Mouse (Mus musculus): ENCODE measurements around the gene Dctn3. TPM values are rescaled to one million over a fixed set of nuclear protein-coding genes. Genes with fewer than 3 reads are reported as not detected.
"Not testable (repeated sequence)": the region's sequence is repeated elsewhere in the genome, so short reads cannot be mapped to it uniquely, and the experiment has no call there.

Dctn3 gene
- polyA plus RNA-seq, 1 experiment from 2014 or later: 313 TPM

DNA sequence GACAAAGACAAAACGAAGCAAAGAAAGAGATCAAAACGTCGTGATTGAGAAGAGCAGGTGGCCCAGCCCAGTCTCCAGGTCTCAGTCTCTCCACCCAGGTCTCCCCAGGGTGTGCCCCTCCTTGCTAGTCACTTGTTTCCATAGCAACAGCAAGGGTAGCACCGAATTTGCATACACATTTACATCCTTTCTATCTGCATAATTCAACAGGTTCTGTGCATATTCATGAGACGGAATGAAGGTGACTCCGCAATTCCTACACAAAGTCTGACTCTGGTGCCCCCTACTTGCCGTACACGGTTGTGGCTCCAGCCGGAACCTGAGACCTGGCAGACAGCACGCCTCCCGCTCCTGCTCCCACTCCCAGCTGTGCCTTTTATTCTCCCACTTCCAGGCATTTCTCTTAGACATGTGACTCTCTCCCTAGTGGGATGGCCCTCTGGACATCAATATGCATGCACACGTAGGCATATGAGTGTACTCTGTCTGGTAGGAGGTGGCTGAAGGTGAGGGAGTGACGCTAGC, 15.9 kb downstream of the Dctn3 start:
- Histone ChIP-seq H3K27me3 (ENCODE audit: control insufficient read depth, insufficient read depth, low read depth, low read length) (no peaks in the 10 kb centered on the region), H3K4me1 (ENCODE audit: control insufficient read depth, insufficient read depth, low read length) (peaks cover 32% of the 10 kb centered on the region), H3K9me3 (replicated peaks; ENCODE audit: control insufficient read depth, low read length, poor library complexity, severe bottlenecking) (no peaks in the 10 kb centered on the region), H3K9ac (ENCODE audit: low read depth, low read length) (0 out of 2 replicates have a peak overlapping the region, but pooled peaks have one; percentile 15), H3K27ac (ENCODE audit: low read length) (peak overlapping the region; percentile 62), H3K4me3 (ENCODE audit: low read depth, low read length) (no peak overlapping the region), H3K36me3 (ENCODE audit: control insufficient read depth, insufficient read depth, low read length) (no peaks in the 10 kb centered on the region), H3K4me2 (ENCODE audit: low read length) (peak overlapping the region; percentile 21)
- peak; percentile 81 for ATAC-seq
- 1% methylated on average over 13 of the region's 13 CpGs for WGBS

DNA sequence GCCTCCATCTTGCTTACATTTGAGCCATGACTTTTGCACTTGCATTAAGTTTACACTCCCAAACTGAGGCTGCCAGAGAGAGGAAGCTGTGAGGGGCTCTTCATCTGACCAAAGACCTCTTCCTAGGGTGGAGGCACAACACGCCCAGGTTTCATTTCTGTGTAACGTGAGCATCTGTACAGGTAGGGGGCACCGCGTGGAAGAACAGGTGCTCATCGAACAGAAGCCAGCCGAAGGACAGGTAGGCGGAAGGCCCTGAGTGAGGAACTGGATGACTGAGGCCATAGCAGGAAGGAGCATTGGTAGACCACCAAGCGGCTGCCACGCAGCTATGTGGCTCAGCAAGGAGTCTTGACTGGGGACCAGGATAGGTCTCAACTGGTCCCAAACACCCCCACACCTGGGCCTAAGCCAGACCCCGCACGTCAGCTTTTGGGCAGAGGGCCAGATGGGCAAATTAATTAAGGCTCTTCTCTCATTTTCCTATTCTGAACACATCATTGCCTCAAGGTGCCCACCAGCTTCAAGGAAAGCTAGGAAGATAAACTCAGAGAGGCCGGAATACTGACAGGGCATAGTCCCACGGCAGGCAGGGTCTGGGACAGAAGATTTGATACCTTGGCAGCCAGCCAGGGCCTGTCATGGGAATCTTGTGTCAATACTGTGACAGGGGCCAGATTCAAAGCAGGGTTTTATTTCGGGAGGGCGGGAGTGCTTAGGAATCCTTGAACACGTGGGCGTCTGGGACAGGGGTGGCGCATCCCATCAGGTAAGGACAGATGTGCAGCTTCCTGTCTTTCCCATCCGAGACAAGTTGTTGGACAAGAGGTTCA, 16.8 kb downstream of the Dctn3 start:
- 50% methylated on average over 19 of the region's 19 CpGs for WGBS

DNA sequence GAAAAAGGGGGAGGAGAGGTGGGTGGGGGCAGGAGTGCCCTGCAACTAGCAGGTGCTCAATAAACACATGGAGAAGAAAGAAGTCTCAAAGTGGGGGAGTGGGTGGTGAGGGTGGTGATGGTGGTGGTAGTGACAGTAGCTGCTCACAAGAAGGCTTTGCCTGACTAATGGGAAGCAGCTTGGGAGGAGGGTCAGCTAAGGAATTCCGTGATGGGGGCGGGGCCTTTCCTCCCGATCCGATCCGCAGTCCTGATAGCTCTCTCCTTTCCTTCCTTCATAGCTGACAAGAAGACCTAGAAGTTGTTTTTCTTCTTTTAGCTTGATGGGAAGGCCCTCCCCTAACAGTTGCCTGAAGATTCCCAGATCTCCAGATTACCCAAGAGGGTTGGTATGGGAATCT, 18.3 kb downstream of the Dctn3 start:
- Histone ChIP-seq H3K4me3 (ENCODE audit: low read depth, low read length) (no peak overlapping the region), H3K4me1 (ENCODE audit: control insufficient read depth, insufficient read depth, low read length) (peaks cover 23% of the 10 kb centered on the region), H3K4me2 (ENCODE audit: low read length) (no peak overlapping the region), H3K9ac (ENCODE audit: low read depth, low read length) (no peak overlapping the region), H3K9me3 (replicated peaks; ENCODE audit: control insufficient read depth, low read length, poor library complexity, severe bottlenecking) (no peaks in the 10 kb centered on the region), H3K36me3 (ENCODE audit: control insufficient read depth, insufficient read depth, low read length) (no peaks in the 10 kb centered on the region), H3K27me3 (ENCODE audit: control insufficient read depth, insufficient read depth, low read depth, low read length) (no peaks in the 10 kb centered on the region), H3K27ac (ENCODE audit: low read length) (no peak overlapping the region)
- ATAC-seq: no peak
- WGBS: 14% methylated on average over 5 of the region's 5 CpGs

More for the DNA sequence above, 16.8 kb downstream of the Dctn3 start:
- Histone ChIP-seq H3K27me3 (ENCODE audit: control insufficient read depth, insufficient read depth, low read depth, low read length) (no peaks in the 10 kb centered on the region), H3K36me3 (ENCODE audit: control insufficient read depth, insufficient read depth, low read length) (no peaks in the 10 kb centered on the region), H3K9ac (ENCODE audit: low read depth, low read length) (peak overlapping the region; percentile 42; the same call in 1 of the 2 replicates), H3K4me3 (ENCODE audit: low read depth, low read length) (no peak overlapping the region), H3K4me2 (ENCODE audit: low read length) (peak overlapping the region; percentile 21; the same call in 1 of the 2 replicates), H3K4me1 (ENCODE audit: control insufficient read depth, insufficient read depth, low read length) (peaks cover 23% of the 10 kb centered on the region), H3K9me3 (replicated peaks; ENCODE audit: control insufficient read depth, low read length, poor library complexity, severe bottlenecking) (no peaks in the 10 kb centered on the region), H3K27ac (ENCODE audit: low read length) (peak overlapping the region; percentile 58)
- ATAC-seq: peak; percentile 4; the same call in 1 of the 2 replicates

DNA sequence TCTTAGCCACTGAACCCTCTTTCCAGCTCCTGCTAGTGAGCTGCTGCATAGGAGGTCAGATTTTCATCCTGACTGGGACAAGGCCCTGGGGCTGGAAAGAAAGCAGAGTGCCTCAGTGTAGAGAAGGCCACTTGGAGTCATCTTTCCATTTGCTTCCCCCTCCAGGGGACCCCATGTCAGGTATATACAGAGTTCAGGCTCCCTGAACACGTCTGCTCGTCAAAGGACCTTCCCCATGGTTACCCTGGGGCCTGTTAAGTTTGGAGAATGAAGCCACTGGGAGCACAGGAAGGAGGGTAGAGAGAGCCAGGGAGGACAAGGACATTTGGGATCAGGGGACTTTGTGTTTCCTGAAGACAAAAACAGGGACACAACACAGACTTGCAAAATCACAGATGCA, 20.7 kb downstream of the Dctn3 start:
- H3K4me1 ChIP-seq (ENCODE audit: control insufficient read depth, insufficient read depth, low read length): peaks cover 14% of the 10 kb centered on the region
- 73% methylated on average over 2 of the region's 2 CpGs for WGBS
- H3K4me2 ChIP-seq (ENCODE audit: low read length); H3K27me3 ChIP-seq (ENCODE audit: control insufficient read depth, insufficient read depth, low read depth, low read length); ATAC-seq; H3K4me3 ChIP-seq (ENCODE audit: low read depth, low read length); H3K27ac ChIP-seq (ENCODE audit: low read length); H3K36me3 ChIP-seq (ENCODE audit: control insufficient read depth, insufficient read depth, low read length); H3K9ac ChIP-seq (ENCODE audit: low read depth, low read length); H3K9me3 ChIP-seq (replicated peaks; ENCODE audit: control insufficient read depth, low read length, poor library complexity, severe bottlenecking): not testable (repeated sequence)

DNA sequence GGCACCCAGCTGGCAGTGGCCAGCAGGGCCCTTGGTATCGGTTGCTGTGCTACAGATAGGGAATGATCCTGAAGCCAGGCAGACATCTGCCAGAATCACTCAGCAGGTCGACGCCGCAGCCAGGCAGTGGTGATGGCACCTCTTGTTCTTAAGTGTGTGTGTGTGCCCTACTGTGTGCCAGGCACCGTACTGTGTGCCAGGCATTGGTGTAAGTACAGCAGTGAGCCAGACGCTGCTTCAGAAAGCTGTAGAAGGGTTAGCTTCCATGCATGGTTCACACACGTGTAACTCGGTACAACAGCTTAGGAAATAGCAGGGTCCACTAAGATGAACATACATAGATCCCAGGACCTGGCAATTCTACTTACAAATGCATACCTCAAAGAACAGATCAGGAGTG, 22.7 kb downstream of the Dctn3 start:
- whole genome bisulfite sequencing: 88% methylated on average over 2 of the region's 8 CpGs
- H3K4me2 ChIP-seq (ENCODE audit: low read length); H3K27ac ChIP-seq (ENCODE audit: low read length); H3K36me3 ChIP-seq (ENCODE audit: control insufficient read depth, insufficient read depth, low read length); H3K4me1 ChIP-seq (ENCODE audit: control insufficient read depth, insufficient read depth, low read length); H3K9ac ChIP-seq (ENCODE audit: low read depth, low read length); H3K4me3 ChIP-seq (ENCODE audit: low read depth, low read length); H3K27me3 ChIP-seq (ENCODE audit: control insufficient read depth, insufficient read depth, low read depth, low read length); ATAC-seq; H3K9me3 ChIP-seq (replicated peaks; ENCODE audit: control insufficient read depth, low read length, poor library complexity, severe bottlenecking): not testable (repeated sequence)

DNA sequence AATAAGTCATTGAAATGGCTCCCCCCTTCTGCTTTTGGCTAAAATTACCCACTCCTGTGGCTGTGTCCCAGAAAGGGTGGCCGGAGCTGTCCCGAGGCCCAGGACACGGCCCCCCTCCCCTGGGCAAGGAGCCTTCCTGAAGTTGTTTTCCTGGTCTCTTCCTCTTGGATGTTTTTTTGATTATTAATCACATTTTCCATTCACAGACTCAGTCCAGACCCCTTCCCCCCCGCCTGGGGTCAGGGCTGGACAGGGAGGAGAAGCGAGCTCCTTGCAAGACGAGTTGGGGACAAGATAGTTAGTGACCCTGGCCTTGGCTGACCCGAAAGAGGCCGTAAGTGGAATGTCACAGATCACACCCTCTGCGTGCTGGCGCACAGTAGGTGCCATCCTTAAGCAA, 23.2 kb downstream of the Dctn3 start, which contains the start of gene Il11ra1:
Gene Il11ra1, plus strand, starts transcription at position 207 of the 400 bp plus-strand sequence.
- H3K4me3 ChIP-seq (ENCODE audit: low read depth, low read length); H3K4me2 ChIP-seq (ENCODE audit: low read length); ATAC-seq; H3K9ac ChIP-seq (ENCODE audit: low read depth, low read length); H3K36me3 ChIP-seq (ENCODE audit: control insufficient read depth, insufficient read depth, low read length); H3K4me1 ChIP-seq (ENCODE audit: control insufficient read depth, insufficient read depth, low read length); H3K9me3 ChIP-seq (replicated peaks; ENCODE audit: control insufficient read depth, low read length, poor library complexity, severe bottlenecking); H3K27me3 ChIP-seq (ENCODE audit: control insufficient read depth, insufficient read depth, low read depth, low read length); H3K27ac ChIP-seq (ENCODE audit: low read length): not testable (repeated sequence)
- 83% methylated on average over 9 of the region's 10 CpGs for WGBS

DNA sequence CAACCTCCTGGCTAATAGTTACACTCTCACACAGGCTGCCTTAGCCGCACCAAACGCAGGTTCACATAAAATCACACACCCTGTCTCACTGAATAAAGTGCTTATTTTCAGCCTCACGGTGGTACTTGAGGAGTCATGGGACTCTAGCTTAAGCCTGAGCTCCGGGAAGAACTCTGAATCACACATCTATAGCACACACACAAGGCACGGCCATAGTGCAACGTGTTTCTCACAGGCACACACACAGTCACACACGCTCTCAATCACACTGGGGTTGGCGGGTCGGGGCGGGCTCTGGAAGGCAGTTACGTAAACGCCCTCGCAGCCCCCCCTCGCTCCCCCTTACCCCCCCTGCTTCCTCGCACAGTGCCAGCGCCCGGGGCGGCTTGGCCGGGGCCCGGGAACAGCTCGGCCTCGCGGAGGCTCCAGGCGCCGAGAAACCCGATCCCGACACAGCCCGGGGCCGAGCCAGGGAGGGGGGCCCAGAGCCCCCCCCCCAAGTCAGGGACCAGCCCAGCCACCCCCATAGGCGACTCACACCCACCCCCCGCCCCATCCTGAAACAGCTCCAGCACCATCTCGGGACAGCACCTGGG, 24.5 kb downstream of the Dctn3 start:
- 4% methylated on average over 22 of the region's 32 CpGs for WGBS
- peak overlapping the region; percentile 21; the same call in 1 of the 2 replicates for H3K4me2 ChIP-seq (ENCODE audit: low read length)
- not testable (repeated sequence) for H3K9ac ChIP-seq (ENCODE audit: low read depth, low read length); H3K36me3 ChIP-seq (ENCODE audit: control insufficient read depth, insufficient read depth, low read length); H3K27me3 ChIP-seq (ENCODE audit: control insufficient read depth, insufficient read depth, low read depth, low read length); H3K4me3 ChIP-seq (ENCODE audit: low read depth, low read length); ATAC-seq; H3K4me1 ChIP-seq (ENCODE audit: control insufficient read depth, insufficient read depth, low read length); H3K27ac ChIP-seq (ENCODE audit: low read length); H3K9me3 ChIP-seq (replicated peaks; ENCODE audit: control insufficient read depth, low read length, poor library complexity, severe bottlenecking)

DNA sequence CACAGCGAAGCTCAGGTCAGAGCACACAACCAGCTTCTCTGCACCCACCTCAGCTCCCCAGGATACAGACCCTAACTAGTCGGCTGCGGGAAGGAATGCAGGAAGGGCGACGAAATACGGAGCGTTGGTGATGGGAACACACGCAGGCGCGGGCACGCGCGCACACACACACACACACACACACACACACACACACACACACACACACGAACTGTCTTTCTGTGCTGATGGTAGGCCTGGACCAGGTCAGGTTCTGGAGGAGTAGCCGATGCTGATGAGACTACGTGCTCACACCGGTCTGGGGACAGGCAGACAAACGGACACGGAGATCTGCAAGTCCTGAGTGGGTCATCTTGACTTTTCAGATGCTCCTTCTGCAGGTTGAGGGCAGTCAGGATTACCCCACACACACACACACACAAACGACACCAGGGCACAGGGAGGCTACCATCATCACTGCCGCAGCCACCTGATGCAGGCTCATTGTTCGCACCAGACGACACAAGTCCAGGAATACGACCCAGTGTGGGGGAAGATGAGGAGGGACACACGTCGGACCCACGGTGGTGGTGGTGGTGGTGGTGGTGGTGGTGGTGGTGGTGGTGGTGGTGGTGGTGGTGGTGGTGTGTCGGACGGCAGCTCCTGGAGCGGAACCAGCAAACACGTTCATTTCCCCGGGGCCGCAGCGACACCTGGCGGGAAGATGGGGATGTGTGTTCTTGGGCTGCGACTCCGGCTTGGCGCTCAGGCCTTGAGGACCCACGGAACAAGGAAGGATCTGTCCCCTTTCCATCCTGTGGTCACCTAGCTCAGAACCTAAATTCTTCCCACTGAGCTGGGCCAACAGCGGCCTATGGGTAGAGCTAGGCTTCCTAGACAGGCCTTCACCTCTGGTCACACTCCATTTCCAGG, 25.8 kb downstream of the Dctn3 start, which contains the start of gene Cntfr:
Gene Cntfr, minus strand, starts transcription at position 160 of the 912 bp plus-strand sequence.
- H3K27ac ChIP-seq (ENCODE audit: low read length); H3K36me3 ChIP-seq (ENCODE audit: control insufficient read depth, insufficient read depth, low read length); H3K9ac ChIP-seq (ENCODE audit: low read depth, low read length); H3K4me1 ChIP-seq (ENCODE audit: control insufficient read depth, insufficient read depth, low read length); H3K4me3 ChIP-seq (ENCODE audit: low read depth, low read length); H3K27me3 ChIP-seq (ENCODE audit: control insufficient read depth, insufficient read depth, low read depth, low read length); H3K9me3 ChIP-seq (replicated peaks; ENCODE audit: control insufficient read depth, low read length, poor library complexity, severe bottlenecking): not testable (repeated sequence)
- 11% methylated on average over 26 of the region's 40 CpGs for WGBS
- ATAC-seq: 0 out of 2 replicates have a peak, but pooled peaks have one; percentile 62
- H3K4me2 ChIP-seq (ENCODE audit: low read length): peak within 1 kb of the TSS; percentile 31; the same call in 1 of the 2 replicates

Data from midbrain, embryonic 16.5 days (tissue).